Mouse (Mus musculus): Measurements from ENCODE around the gene Celf5. TPM values are rescaled to one million over a fixed set of nuclear protein-coding genes. Genes with fewer than 3 reads are reported as not detected.
"Not testable (repeated sequence)": the region's sequence is repeated elsewhere in the genome, so short reads cannot be mapped to it uniquely, and the experiment has no call there.

Gene Celf5
- total RNA-seq, 2 experiments from 2014 or later: 3.5 to 4.2 TPM

- no peak for DNase-seq (ENCODE audit: low spot score in 2 of 2)
Observed at GRCm38 (mm10) chr10:81456983-81457563, 25.4 kb downstream of the Celf5 start.

- no peak for DNase-seq (ENCODE audit: low spot score in 2 of 2)
Observed at GRCm38 (mm10) chr10:81455181-81455895, 27.2 kb downstream of the Celf5 start, which contains the start of gene Nfic. Gene Nfic (minus strand): TSS chr10:81455635.

GRCm38 (mm10) chr10:81454106-81454505 is 28.4 kb downstream of the Celf5 start:
- no peak for DNase-seq (ENCODE audit: low spot score in 2 of 2)

- no peak for DNase-seq (ENCODE audit: low spot score in 2 of 2)
Observed at GRCm38 (mm10) chr10:81452947-81453288, 29.6 kb downstream of the Celf5 start.

- DNase-seq (ENCODE audit: low spot score in 2 of 2): no peak
Observed at GRCm38 (mm10) chr10:81452237-81452946, 30.1 kb downstream of the Celf5 start.

GRCm38 (mm10) chr10:81451365-81451745 is 31.2 kb downstream of the Celf5 start:
- DNase-seq (ENCODE audit: low spot score in 2 of 2): no peak

GRCm38 (mm10) chr10:81450641-81451364 is 31.7 kb downstream of the Celf5 start:
- DNase-seq (ENCODE audit: low spot score in 2 of 2): no peak

GRCm38 (mm10) chr10:81450140-81450539 is 32.4 kb downstream of the Celf5 start:
- peak; percentile 58 to 68 for DNase-seq (ENCODE audit: low spot score in 2 of 2)

- not testable (repeated sequence) for DNase-seq (ENCODE audit: low spot score in 2 of 2)
Observed at GRCm38 (mm10) chr10:81445516-81445915, 37.0 kb downstream of the Celf5 start.

GRCm38 (mm10) chr10:81441019-81441418 is 41.5 kb downstream of the Celf5 start:
- DNase-seq (ENCODE audit: low spot score in 2 of 2): no peak

GRCm38 (mm10) chr10:81435436-81435835 is 47.1 kb downstream of the Celf5 start:
- DNase-seq (ENCODE audit: low spot score in 2 of 2): peak in 1 of 2 experiments; percentile 42

- DNase-seq (ENCODE audit: low spot score in 2 of 2): peak; percentile 2 to 3
Observed at GRCm38 (mm10) chr10:81434361-81435263, 47.9 kb downstream of the Celf5 start.

GRCm38 (mm10) chr10:81433541-81434289 is 48.8 kb downstream of the Celf5 start:
- DNase-seq (ENCODE audit: low spot score in 2 of 2): peak; percentile 2 to 4

GRCm38 (mm10) chr10:81432868-81433262 is 49.6 kb downstream of the Celf5 start:
- peak; percentile 68 to 84 for DNase-seq (ENCODE audit: low spot score in 2 of 2)

GRCm38 (mm10) chr10:81432169-81432867 is 50.2 kb downstream of the Celf5 start:
- DNase-seq (ENCODE audit: low spot score in 2 of 2): no peak

GRCm38 (mm10) chr10:81431526-81432168 is 50.9 kb downstream of the Celf5 start:
- DNase-seq (ENCODE audit: low spot score in 2 of 2): peak; percentile 4 to 10

- DNase-seq (ENCODE audit: low spot score in 2 of 2): peak; percentile 29 to 34
Observed at GRCm38 (mm10) chr10:81430831-81431525, 51.5 kb downstream of the Celf5 start.

Data from adrenal gland, postnatal 4 days (tissue).